Mouse (Mus musculus) left cerebral cortex, postnatal 14 days (tissue): ENCODE data around the gene Ifrd2. TPM values are rescaled to one million over a fixed set of nuclear protein-coding genes. Genes with fewer than 3 reads are reported as not detected.
A peak's percentile ranks its signal among the peaks of the same experiment; 100 is the strongest.

ENCODE experiments used
- DNase-seq, 2 experiments: peaks; one replicate each; pipeline ENCODE4 v3.0.0; 2021 to 2022; ENCODE audit warnings: low spot score in 2 of 2, mixed read lengths in 1 of 2
- intact Hi-C: fragments of 180-260 bp; cut with DNase I; formaldehyde crosslinking; loops from one replicate; pipeline ENCODE4 v1.15.1; 2025
- total RNA-seq, 2 experiments: library from RNA; stranded (reverse); gene quantifications; 2 replicates each; pipeline ENCODE4 v1.2.3; 2021

Gene Ifrd2
- total RNA-seq, 2 experiments from 2014 or later, result 8.9 to 9.7 TPM

DNA sequence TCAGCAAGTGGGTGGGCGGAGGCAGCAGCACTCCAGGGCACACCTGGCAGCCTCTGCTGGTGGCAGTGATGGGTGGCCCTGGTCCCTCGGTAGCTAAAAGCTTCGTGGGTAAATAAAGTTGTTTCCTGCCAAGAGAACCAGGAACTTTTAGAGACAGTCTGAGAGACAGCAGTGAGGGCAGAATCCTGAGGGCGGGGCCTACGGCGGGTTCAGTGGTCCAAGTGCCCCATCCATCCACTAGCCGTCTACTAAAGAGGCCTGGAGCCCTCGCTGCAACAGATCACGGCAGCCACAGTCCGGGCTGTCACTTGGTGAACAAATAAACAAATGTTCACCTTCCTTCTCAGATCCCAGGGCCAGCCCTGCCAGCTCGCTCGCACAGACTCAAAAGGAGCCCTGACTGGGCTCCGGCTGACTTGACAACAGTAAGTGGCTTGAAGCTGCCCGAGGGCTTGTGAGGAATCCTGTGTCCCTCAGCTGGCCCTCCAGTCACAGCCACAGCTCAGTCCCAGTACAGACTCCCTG lies 42.5 kb downstream of the Ifrd2 start:
- peak in 1 of 2 experiments; percentile 48 for DNase-seq
- intact Hi-C loops, result no loop called here

DNA sequence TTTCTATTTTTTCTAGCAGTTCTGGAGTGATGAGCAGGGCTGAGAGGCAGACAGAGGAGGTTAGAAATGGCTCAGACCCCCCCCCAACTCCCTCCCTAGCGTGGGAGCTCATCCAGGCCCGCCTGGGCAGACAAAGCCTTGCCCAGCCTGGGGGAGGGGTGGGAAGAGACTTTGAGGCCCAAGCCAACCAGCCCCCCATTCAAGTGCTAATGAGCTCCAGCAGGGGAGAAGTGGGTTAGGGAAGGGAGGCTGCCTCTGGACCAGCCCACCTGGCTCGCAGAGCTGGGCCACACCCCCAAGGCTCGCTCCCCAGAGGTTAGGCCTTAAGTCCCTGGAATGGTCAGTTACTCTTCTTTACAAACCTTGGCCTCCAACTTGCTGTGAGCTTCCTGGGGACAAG lies 43.1 kb downstream of the Ifrd2 start:
- peak in 1 of 2 experiments; percentile 62 for DNase-seq
- intact Hi-C loops, result no loop called here

- DNase-seq, result no peak
- intact Hi-C loops, result no loop called here
Observed at GRCm38 (mm10) chr9:107631311-107631826, 43.9 kb downstream of the Ifrd2 start.

- intact Hi-C loops, result no loop called here
- DNase-seq, result no peak
Observed at GRCm38 (mm10) chr9:107631861-107632260, 44.4 kb downstream of the Ifrd2 start.

- intact Hi-C loops, result no loop called here
- DNase-seq, result no peak
Observed at GRCm38 (mm10) chr9:107632478-107632877, 45.0 kb downstream of the Ifrd2 start.

- DNase-seq, result peak; percentile 69 to 76
- intact Hi-C loops, result no loop called here
Observed at GRCm38 (mm10) chr9:107633091-107633660, 45.7 kb downstream of the Ifrd2 start.

DNA sequence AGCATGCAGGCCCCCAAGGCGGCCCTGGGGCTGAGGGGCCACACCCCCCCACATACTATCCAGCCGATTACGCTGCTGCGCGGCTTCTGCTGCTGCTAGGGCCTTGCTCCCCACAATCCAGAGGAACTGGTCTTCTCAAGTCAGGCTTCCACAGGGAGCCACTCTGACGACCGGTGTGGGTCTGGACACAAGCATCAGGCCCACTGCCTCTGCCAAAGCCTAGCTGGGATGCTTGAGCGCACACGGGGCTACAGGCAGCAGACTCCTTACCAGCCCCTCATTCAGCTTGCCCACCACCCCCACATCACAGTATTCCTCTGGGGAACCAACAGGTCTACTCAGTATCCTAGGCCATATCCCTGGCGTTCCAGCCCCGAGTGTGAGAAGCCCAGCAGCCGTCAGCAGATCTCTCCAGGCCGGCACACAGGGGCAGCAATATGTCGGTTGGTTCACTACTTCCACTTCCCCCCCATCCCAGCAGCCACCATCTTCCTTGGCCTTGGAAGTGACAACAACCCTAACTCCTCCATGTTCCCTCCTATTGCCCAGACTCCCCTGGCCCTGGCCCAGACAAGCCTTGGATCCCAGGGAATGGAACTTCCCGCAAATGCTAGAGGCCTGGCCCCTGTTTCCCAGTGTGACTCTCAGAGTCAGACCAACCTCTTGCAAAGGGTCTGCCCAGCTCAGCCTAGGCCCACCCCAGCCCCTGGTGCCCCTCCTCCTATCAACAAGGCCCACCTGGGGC lies 46.4 kb downstream of the Ifrd2 start:
- intact Hi-C loops, result no loop called here
- no peak for DNase-seq

DNA sequence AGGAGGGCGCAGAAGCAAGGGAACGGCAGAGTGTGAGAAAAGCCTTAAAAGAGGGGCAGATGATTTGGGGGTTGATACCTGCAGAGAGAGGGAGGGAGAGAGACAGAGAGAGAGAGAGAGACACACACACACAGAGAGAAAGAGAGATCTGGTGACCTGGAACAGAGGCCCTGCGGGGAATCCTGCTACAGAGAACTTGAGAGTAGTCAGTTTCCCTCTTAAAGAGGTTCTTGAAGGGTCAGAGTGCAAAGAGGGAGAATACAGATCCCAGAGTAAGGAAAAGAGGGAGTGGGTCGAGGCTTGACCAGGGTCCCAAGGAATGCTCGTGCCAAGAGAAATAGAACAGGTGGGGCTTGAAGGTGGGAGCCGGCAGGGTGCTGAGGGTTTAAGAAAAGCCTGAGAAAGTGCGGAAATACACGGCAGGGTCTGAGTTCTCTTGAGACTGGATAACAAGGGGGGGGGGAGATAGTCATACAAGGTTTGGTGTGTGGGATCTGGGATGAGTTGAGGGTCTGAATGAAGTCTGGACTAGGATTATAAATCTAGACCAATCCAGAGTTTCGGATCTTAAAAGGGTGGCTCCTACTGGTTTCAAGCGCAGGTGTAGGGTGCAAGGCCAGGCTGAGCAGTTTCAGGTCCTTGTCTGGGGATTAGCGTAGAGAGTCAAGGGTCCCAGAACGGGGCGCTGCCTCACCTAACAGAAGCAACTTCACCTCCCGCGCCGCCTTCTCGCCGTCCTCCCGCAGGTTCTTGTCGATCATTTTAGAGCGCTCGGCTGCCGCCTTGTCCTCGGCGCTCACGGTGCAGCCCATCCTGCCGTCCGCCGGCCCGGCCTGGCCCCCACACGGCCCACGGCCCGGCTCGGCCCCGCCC lies 47.2 kb downstream of the Ifrd2 start:
- DNase-seq, result no peak
- intact Hi-C loops, result no loop called here

GRCm38 (mm10) chr9:107635279-107636028 lies 48.0 kb downstream of the Ifrd2 start, which contains the start of gene Gnai2:
TSS of gene Gnai2 (minus strand) at chr9:107635367.
- peak; percentile 91 for DNase-seq
- intact Hi-C loops, result no loop called here

DNA sequence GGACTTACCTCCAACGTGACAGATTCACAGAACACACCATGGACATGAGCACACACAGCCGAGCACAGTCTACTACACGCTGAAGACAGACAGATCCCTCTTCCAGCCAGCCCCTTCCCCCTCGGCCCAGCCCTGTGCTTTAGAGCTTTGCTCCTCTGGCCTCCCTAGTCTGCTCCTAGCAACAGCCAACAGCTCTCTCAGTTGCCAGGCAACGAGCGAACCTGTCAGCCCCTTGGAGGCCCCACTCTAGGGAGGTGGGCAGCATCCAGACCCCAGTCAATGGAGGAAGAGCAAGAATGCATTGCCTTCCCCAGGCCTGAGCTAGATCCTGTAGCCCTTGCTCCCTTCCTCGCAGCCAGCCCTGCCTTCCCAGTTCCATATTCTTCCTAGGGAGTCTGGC lies 49.6 kb downstream of the Ifrd2 start:
- DNase-seq, result no peak
- intact Hi-C loops, result no loop called here

GRCm38 (mm10) chr9:107640257-107640772 lies 52.9 kb downstream of the Ifrd2 start:
- intact Hi-C loops, result no loop called here
- no peak for DNase-seq

DNA sequence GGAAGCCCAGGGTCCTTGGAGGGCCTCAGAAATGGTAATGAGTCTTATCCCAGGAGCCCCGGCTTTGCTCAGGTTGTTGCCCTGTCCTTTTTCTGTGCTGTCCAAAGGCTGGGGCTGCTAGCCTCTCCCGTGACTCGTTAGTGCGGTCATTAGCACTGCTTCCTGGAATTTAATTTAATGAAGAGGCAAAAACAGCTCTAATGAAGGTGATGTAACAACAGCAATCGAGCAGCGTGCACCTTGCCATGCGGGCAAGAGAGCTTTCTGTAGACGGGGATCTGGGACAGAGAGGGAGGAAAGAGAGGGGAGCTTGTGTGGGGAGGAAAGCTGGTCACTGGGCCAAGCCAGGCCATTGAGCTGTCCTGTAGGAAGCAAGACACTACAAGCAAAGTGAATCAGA lies 54.2 kb downstream of the Ifrd2 start:
- intact Hi-C loops, result no loop called here

More for the DNA sequence above, 54.2 kb downstream of the Ifrd2 start:
- DNase-seq, result no peak

Other genes with a start within 250 kb of the Ifrd2 start
- gene Hemk1, start 249.3 kb upstream of the Ifrd2 start, total RNA-seq, result 10 to 100 TPM; 16.5 to 16.6 TPM
- 1 to 10 TPM; 2.4 to 3.4 TPM for gene 6430571L13Rik, start 247.0 kb upstream of the Ifrd2 start, total RNA-seq
- gene Cacna2d2, start 188.0 kb upstream of the Ifrd2 start, total RNA-seq, result 10 to 100 TPM; 28.1 to 34.6 TPM
- gene Tmem115, start 53.7 kb upstream of the Ifrd2 start, total RNA-seq, result 10 to 100 TPM; 33.0 to 35.3 TPM
- gene Cyb561d2, start 45.4 kb upstream of the Ifrd2 start, total RNA-seq, result 10 to 100 TPM; 20.7 to 24.9 TPM
- 10 to 100 TPM; 38.4 to 39.2 TPM for gene Nprl2, start 45.4 kb upstream of the Ifrd2 start, total RNA-seq
- gene Zmynd10, start 40.3 kb upstream of the Ifrd2 start, total RNA-seq, result 1 to 10 TPM; 2.3 to 3.1 TPM
- 10 to 100 TPM; 14.0 to 14.6 TPM for gene Rassf1, start 36.1 kb upstream of the Ifrd2 start, total RNA-seq
- gene Tusc2, start 24.4 kb upstream of the Ifrd2 start, total RNA-seq, result 10 to 100 TPM; 77.2 to 79.0 TPM
- gene Hyal2, start 19.7 kb upstream of the Ifrd2 start, total RNA-seq, result 10 to 100 TPM; 13.0 to 16.2 TPM
- 1 to 10 TPM; 4.9 to 6.3 TPM for gene Hyal1, start 10.7 kb upstream of the Ifrd2 start, total RNA-seq
- gene Naa80, start 8.8 kb upstream of the Ifrd2 start, total RNA-seq, result 1 to 10 TPM; 8.7 TPM
- gene Hyal3, start 6.8 kb upstream of the Ifrd2 start, total RNA-seq, result 1 to 10 TPM in 1 of 2 experiments, under 1 TPM in 1; 0.78 to 1.4 TPM
- 1 to 10 TPM; 3.2 to 3.8 TPM for gene Sema3b, start 21.6 kb downstream of the Ifrd2 start, total RNA-seq
- 100 to 1,000 TPM; 205 to 220 TPM for gene Gnai2, start 47.7 kb downstream of the Ifrd2 start, total RNA-seq
- gene Slc38a3, start 81.9 kb downstream of the Ifrd2 start, total RNA-seq, result 10 to 100 TPM; 79.5 to 87.1 TPM
- under 1 TPM; 0.42 to 0.66 TPM for gene Gnat1, start 92.1 kb downstream of the Ifrd2 start, total RNA-seq
- 10 to 100 TPM; 11.7 to 16.2 TPM for gene Sema3f, start 122.8 kb downstream of the Ifrd2 start, total RNA-seq
- 100 to 1,000 TPM; 147 to 166 TPM for gene Rbm5, start 183.4 kb downstream of the Ifrd2 start, total RNA-seq